Mouse (Mus musculus): ENCODE data around the gene Fndc5.
A peak's percentile ranks its signal among the peaks of the same experiment; 100 is the strongest.

Gene Fndc5

DNA sequence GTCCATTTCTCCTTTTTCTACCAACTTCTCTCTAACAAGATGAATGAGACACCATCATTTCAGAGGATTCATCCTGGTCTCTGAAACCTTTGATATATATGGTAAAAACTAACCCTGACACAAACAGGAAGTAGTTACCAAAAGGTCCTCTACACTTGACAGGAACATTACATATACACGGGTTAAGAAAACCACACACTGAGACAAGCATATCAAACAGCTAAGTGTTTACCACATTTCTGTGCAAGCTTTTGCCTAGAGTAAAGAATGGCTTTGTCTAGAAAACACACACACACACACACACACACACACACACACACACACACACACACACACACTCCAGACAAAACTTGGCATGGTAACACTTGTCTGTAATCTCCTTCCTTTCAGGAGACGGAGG lies 9.6 kb downstream of the Fndc5 start:
- DNase-seq (ENCODE audit: low spot score in 2 of 2) = no peak

- no peak for DNase-seq (ENCODE audit: low spot score in 2 of 2)
Measured at GRCm38 (mm10) chr4:129147552-129148103, 10.8 kb downstream of the Fndc5 start.

DNA sequence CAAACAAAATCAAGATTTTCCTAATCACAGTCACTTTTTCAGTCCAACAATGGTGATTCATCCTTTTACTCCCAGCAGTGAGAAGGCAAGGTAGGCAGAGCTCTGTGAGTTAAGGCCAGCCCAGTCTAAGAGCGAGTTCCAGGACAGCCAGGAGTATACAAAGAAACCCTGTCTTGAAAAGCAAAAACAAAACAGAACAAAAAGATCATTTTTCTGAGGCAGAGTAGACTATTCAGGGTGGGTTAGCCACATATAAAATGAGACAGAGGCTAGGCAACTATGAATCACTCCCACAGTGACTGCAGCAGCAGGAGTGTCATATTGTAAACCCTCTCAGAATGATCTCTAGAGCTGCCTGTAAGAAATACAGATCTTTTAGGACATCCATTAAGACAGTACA lies 12.5 kb downstream of the Fndc5 start:
- DNase-seq (ENCODE audit: low spot score in 2 of 2) = no peak

- no peak for DNase-seq (ENCODE audit: low spot score in 2 of 2)
Measured at GRCm38 (mm10) chr4:129151276-129151811, 14.5 kb downstream of the Fndc5 start.

DNA sequence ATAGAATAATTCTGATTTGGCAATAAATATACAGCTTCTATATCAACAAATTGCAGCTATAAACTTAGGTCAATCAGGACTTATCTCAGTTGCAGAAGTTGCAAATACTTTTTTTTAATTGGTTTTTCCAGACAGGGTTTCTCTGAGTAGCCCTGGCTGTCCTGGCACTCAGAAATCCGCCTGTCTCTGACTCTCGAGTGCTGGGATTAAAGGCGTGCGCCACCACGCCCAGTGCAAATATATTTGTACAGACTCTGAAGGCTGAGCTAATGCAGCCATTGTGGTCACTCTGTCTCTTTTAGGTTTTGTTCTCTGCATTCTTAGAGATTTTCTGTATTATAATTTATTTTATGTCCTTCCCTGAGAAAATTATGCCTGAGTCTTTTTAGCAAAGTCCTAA lies 20.7 kb downstream of the Fndc5 start:
- no peak for DNase-seq (ENCODE audit: low spot score in 2 of 2)

- DNase-seq (ENCODE audit: low spot score in 2 of 2) = no peak
Measured at GRCm38 (mm10) chr4:129158549-129158948, 21.8 kb downstream of the Fndc5 start.

- no peak for DNase-seq (ENCODE audit: low spot score in 2 of 2)
Measured at GRCm38 (mm10) chr4:129161076-129161475, 24.3 kb downstream of the Fndc5 start.

DNA sequence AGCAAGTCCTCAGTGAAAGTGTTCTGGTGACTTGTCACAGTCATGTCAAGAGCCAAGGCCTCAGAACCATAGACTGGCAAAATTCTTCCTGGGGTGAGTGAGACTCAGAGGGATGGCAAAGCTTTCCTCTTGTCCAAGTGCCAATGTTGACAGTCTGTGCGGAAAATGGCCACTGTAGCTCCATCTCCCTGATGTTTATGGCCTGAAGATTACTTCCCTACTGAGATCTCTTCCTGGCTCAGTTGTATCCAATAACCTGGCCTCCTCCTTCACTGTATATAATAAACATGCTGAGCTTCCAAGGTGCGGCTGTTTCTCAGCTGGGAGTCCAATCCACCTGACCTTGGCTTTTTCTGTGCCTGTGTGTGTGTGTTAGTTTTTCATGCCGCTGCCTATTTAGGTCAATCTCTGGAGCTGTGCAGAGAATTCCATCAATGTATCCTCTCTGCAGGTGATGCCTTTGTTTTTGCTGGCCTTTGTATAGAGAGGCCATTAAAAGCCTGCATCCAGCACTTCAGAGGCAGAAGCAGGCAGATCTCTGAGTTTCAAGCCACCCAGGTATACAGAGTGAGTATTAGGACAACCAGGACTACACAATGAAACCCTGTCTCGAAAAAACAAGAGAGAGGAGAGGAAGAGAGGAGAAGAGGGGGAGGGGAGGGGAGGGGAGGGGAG lies 24.9 kb downstream of the Fndc5 start:
- DNase-seq (ENCODE audit: low spot score in 2 of 2) = no peak

- DNase-seq (ENCODE audit: low spot score in 2 of 2) = no peak
Measured at GRCm38 (mm10) chr4:129172529-129172928, 35.7 kb downstream of the Fndc5 start.

DNA sequence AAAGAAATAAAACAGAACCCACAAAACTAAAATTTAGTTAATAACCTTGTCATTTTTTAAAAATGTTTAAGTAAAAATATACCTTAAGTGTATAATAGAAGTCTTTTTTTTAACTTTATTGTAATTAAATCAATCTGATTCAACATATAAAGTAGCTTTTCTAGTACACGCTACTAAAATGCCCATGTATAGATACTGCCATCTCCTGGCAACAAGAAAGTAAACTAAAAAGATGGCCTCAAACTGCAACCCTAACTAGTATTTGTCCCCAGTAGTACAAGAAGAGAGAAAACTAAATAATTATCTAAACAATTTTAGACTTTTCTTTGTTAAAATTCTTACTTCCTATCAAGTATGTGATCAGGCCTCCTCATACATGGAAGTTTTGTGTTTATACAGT lies 42.8 kb downstream of the Fndc5 start:
- DNase-seq (ENCODE audit: low spot score in 2 of 2) = no peak

- DNase-seq (ENCODE audit: low spot score in 2 of 2) = no peak
Measured at GRCm38 (mm10) chr4:129188041-129188659, 51.4 kb downstream of the Fndc5 start.

DNA sequence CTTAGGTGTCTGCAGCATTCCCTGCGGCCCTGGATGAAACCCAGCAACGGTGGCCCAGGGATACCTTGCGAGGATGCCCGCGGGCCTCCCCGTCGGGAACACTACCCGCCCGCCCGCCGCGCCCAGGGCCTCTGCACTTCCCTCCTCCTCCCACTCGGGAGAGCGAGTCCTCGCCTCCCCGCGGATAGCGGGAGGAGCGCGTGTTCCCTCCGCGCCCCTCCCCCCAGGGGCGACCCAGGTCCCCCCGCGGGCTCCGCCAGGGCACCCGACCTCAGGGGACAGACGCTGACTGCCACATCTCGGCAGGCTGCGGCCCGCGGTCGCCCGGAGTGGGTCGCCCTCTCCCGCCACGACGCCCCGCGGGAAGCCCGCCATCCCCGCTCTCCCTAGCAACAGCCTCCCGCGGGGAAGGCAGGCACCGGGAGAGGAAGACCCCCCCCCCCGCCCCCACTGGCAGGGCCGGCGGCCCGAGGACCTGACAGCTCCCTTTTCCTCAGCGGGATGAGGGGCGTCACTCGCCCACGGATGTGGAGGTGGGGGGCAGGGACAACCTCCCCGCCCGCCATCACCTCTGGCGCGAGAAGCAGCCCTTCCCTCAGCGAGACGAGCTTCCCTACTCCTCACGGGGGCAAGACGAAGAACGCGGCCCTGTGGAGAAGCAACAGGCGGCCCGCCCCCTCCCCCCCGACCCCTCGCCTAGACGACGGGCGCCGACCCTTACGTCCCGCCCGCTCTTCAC lies 52.2 kb downstream of the Fndc5 start:
- DNase-seq (ENCODE audit: low spot score in 2 of 2) = peak; percentile 28 to 54

GRCm38 (mm10) chr4:129189542-129190519 lies 53.0 kb downstream of the Fndc5 start, which contains the start of the genes S100pbp and Yars:
Gene S100pbp (minus strand): TSS chr4:129189727.
Gene Yars (plus strand): TSS chr4:129189760.
- DNase-seq (ENCODE audit: low spot score in 2 of 2) = peak; percentile 92 to 96

DNA sequence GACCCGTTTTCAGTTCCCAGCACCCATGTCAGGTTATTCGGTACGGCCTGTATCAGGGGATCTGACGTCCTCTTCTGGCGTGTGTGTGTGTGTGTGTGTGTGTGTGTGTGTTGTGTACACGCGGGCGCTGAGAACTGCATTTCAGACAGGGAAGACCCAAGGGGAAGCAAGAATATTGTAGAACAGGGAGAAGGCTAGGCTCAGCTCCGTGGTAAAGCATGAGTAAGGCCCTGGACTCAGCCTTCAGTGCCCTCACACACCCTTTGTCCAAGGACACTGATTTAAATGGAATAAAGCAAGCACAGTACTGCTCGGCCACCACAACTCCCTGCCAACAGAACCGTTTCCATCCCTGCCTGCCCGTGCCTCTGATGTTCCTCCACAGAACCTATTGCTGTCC lies 53.7 kb downstream of the Fndc5 start:
- DNase-seq (ENCODE audit: low spot score in 2 of 2) = no peak

- no peak for DNase-seq (ENCODE audit: low spot score in 2 of 2)
Measured at GRCm38 (mm10) chr4:129191691-129192090, 54.9 kb downstream of the Fndc5 start.
